In genomic region chr1:184441005-184441557, GRCm38 (mm10) we compare ENCODE assay signal across 8 mouse cellular contexts.
DNase-seq lines count a peak whose midpoint lies in the region; ATAC-seq and TF ChIP-seq lines count a peak whose summit lies in the region.

No protein-coding gene starts in this region.

- no peaks in the 10 kb centered on the region for H3K4me1 ChIP-seq in cerebellum, adult 2 months (ENCODE audit: control insufficient read depth, insufficient read depth, low read length)
- 0 out of 2 replicates have a peak, but pooled peaks cover 11% of the 10 kb centered on the region for H3K4me1 ChIP-seq in hindbrain, embryonic 14.5 days (replicated peaks; ENCODE audit: control insufficient read depth, insufficient read depth, low read length)
- peaks cover 0 to 2% of the 10 kb centered on the region in 2 experiments; a peak in 1 of 4 replicates for H3K4me1 ChIP-seq in liver, embryonic 14.5 days (replicated peaks; ENCODE audit: control insufficient read depth in 2 of 2, insufficient read depth in 2 of 2, low read length in 1 of 2)
- H3K4me1 ChIP-seq in neural tube, embryonic 15.5 days, result peaks cover 10% of the 10 kb centered on the region

- H3K36me3 ChIP-seq in hindbrain, embryonic 14.5 days (replicated peaks; ENCODE audit: control insufficient read depth, insufficient read depth), result no peaks in the 10 kb centered on the region
- no peaks in the 10 kb centered on the region for H3K36me3 ChIP-seq in liver, embryonic 14.5 days (replicated peaks; ENCODE audit: control insufficient read depth, insufficient read depth, low read depth)
- H3K36me3 ChIP-seq in neural tube, embryonic 15.5 days, result no peaks in the 10 kb centered on the region

- no peak for TF ChIP-seq CTCF in cerebellum, adult 2 months (IDR thresholded peaks at IDR 0.05; ENCODE audit: borderline replicate concordance, insufficient read depth, low read depth, low read length)
- TF ChIP-seq CTCF in liver, embryonic 14.5 days (IDR thresholded peaks at IDR 0.05; ENCODE audit: low read depth), result no peak

- peak overlapping the region; percentile 44 for H3K4me3 ChIP-seq in cerebellum, adult 2 months (replicated peaks; ENCODE audit: insufficient read depth, low read depth, low read length)
- peak overlapping the region; percentile 31 for H3K4me3 ChIP-seq in hindbrain, embryonic 14.5 days (replicated peaks; ENCODE audit: low read length)
- peak overlapping the region in 1 of 2 experiments; percentile 44; a peak in 1 of 4 replicates for H3K4me3 ChIP-seq in liver, embryonic 14.5 days (ENCODE audit: insufficient read depth in 1 of 2, low read depth in 2 of 2, low read length in 2 of 2)
- H3K4me3 ChIP-seq in neural tube, embryonic 15.5 days (replicated peaks), result peak overlapping the region; percentile 39

- H3K4me2 ChIP-seq in hindbrain, embryonic 14.5 days (replicated peaks), result peak overlapping the region; percentile 62
- H3K4me2 ChIP-seq in liver, embryonic 14.5 days (ENCODE audit: low read depth), result peak overlapping the region; percentile 41
- H3K4me2 ChIP-seq in neural tube, embryonic 15.5 days, result peak overlapping the region; percentile 75

- H3K9me3 ChIP-seq in hindbrain, embryonic 14.5 days (ENCODE audit: control insufficient read depth, low read length), result no peaks in the 10 kb centered on the region
- H3K9me3 ChIP-seq in liver, embryonic 14.5 days (ENCODE audit: control insufficient read depth, low read length), result no peaks in the 10 kb centered on the region
- no peaks in the 10 kb centered on the region for H3K9me3 ChIP-seq in neural tube, embryonic 15.5 days (replicated peaks)

- no peak for DNase-seq in cerebellum, adult 2 months
- no peak for DNase-seq in cerebellum, adult 8-10 months
- peak; percentile 28 to 48 for DNase-seq in urinary bladder, postnatal 36 days (ENCODE audit: low spot score in 2 of 2)
- no peak for DNase-seq in urinary bladder, adult 2 months (ENCODE audit: low spot score)
- DNase-seq in hindbrain, embryonic 14.5 days (ENCODE audit: low spot score), result peak; percentile 52
- DNase-seq in liver, embryonic 14.5 days (ENCODE audit: low read depth in 3 of 3, low spot score in 3 of 3), result peak in 2 of 3 experiments; percentile 6 to 32
- no peak for DNase-seq in adrenal gland, adult 2 months

- ATAC-seq in hindbrain, embryonic 14.5 days (ENCODE audit: low FRiP score), result peak; percentile 82; the same call in 1 of the 2 replicates
- ATAC-seq in liver, embryonic 14.5 days (ENCODE audit: insufficient read depth), result no peak
- peak; percentile 86 for ATAC-seq in neural tube, embryonic 15.5 days (ENCODE audit: low FRiP score)

- 20% methylated on average over 18 of the region's 18 CpGs for WGBS in cerebellum, adult 2 months
- 18% methylated on average over 18 of the region's 18 CpGs for whole genome bisulfite sequencing in hindbrain, embryonic 14.5 days
- WGBS in liver, embryonic 14.5 days (ENCODE audit: insufficient replicate concordance), result 23% methylated on average over 18 of the region's 18 CpGs
- WGBS in neural tube, embryonic 15.5 days, result 2% methylated on average over 18 of the region's 18 CpGs

- TF ChIP-seq POLR2A in cerebellum, adult 2 months (IDR thresholded peaks at IDR 0.05; ENCODE audit: borderline replicate concordance, insufficient read depth, low read length), result no peak

- H3K27ac ChIP-seq in cerebellum, adult 2 months (ENCODE audit: insufficient read depth, low read length), result no peak overlapping the region
- peak overlapping the region; percentile 43; the same call in 1 of the 2 replicates for H3K27ac ChIP-seq in hindbrain, embryonic 14.5 days
- no peak overlapping the region for H3K27ac ChIP-seq in liver, embryonic 14.5 days
- H3K27ac ChIP-seq in neural tube, embryonic 15.5 days (replicated peaks), result peak overlapping the region; percentile 54; the same call in 1 of the 2 replicates

- H3K9ac ChIP-seq in hindbrain, embryonic 14.5 days, result peak overlapping the region; percentile 28; the same call in 1 of the 2 replicates
- no peak overlapping the region for H3K9ac ChIP-seq in liver, embryonic 14.5 days (replicated peaks)
- H3K9ac ChIP-seq in neural tube, embryonic 15.5 days (replicated peaks), result peak overlapping the region; percentile 36

- no peak for TF ChIP-seq EP300 in liver, embryonic 14.5 days (IDR thresholded peaks at IDR 0.05; ENCODE audit: low read depth)

- H3K27me3 ChIP-seq in cerebellum, adult 2 months (ENCODE audit: control insufficient read depth, insufficient read depth, low read length), result no peaks in the 10 kb centered on the region
- no peaks in the 10 kb centered on the region for H3K27me3 ChIP-seq in hindbrain, embryonic 14.5 days (ENCODE audit: control insufficient read depth, insufficient read depth, low read length)
- no peaks in the 10 kb centered on the region for H3K27me3 ChIP-seq in liver, embryonic 14.5 days (ENCODE audit: control insufficient read depth, insufficient read depth, low read length)
- H3K27me3 ChIP-seq in neural tube, embryonic 15.5 days (replicated peaks), result no peaks in the 10 kb centered on the region

Comparison
In these comparisons a context has a peak if more than half of its experiments do, and no peak if none do; other contexts are left out.
1. DNase-seq: peak in urinary bladder, postnatal 36 days (2 of 2), hindbrain, embryonic 14.5 days (single experiment) and liver, embryonic 14.5 days (2 of 3); none in cerebellum, adult 2 months (0 of 2), cerebellum, adult 8-10 months (single experiment), urinary bladder, adult 2 months (single experiment) and adrenal gland, adult 2 months (single experiment).
2. H3K27ac ChIP-seq: peak in hindbrain, embryonic 14.5 days (single experiment) and neural tube, embryonic 15.5 days (single experiment); none in cerebellum, adult 2 months (single experiment) and liver, embryonic 14.5 days (single experiment).
3. Peak in every context shown above with its lines, with median percentiles within 50 percentile points of each other: H3K4me2 ChIP-seq.